Mouse (Mus musculus) stomach, postnatal 0 days (tissue): ENCODE measurements around the gene Pcsk5. TPM values are rescaled to one million over a fixed set of nuclear protein-coding genes. Genes with fewer than 3 reads are reported as not detected.

ENCODE experiments used
- ATAC-seq: fragments of 200-750 bp; cut with Nextera tagmentation; 2 replicates; pipeline ENCODE4 v1.8.0; 2017; ENCODE audit not compliant: low FRiP score, low TSS enrichment
- DNase-seq: peaks from one replicate; pipeline ENCODE4 v3.0.0-alpha.2; 2016; ENCODE audit warnings: low spot score
- H3K27ac ChIP-seq: fragments of 300-500 bp; sonication (generic); replicated peaks from 2 replicates; pipeline ENCODE4 v1.5.1; 2014; ENCODE audit warnings: mild to moderate bottlenecking, control low read depth
- H3K27me3 ChIP-seq: fragments of 300-500 bp; sonication (generic); 2 replicates; pipeline ENCODE4 v1.6.1; 2014; ENCODE audit warnings: low read length; ENCODE audit not compliant: control insufficient read depth, insufficient read depth
- H3K36me3 ChIP-seq: fragments of 300-500 bp; sonication (generic); 2 replicates; pipeline ENCODE4 v1.6.1; 2014; ENCODE audit warnings: low read length, mixed read lengths; ENCODE audit not compliant: control insufficient read depth, insufficient read depth
- H3K4me1 ChIP-seq: fragments of 300-500 bp; sonication (generic); replicated peaks from 2 replicates; pipeline ENCODE4 v1.6.1; 2014; ENCODE audit warnings: antibody characterized with exemption; ENCODE audit not compliant: control insufficient read depth, insufficient read depth
- H3K4me2 ChIP-seq: fragments of 300-500 bp; sonication (generic); replicated peaks from 2 replicates; pipeline ENCODE4 v1.6.1; 2014; ENCODE audit warnings: low read depth, mild to moderate bottlenecking, control low read depth, moderate library complexity
- H3K4me3 ChIP-seq: fragments of 300-500 bp; sonication (generic); 2 replicates; pipeline ENCODE4 v1.5.1; 2014; ENCODE audit warnings: low read depth, low read length, control low read depth
- H3K9ac ChIP-seq: fragments of 300-500 bp; sonication (generic); 2 replicates; pipeline ENCODE4 v1.6.1; 2014; ENCODE audit warnings: mild to moderate bottlenecking, low read length, control low read depth, mixed read lengths
- H3K9me3 ChIP-seq: fragments of 300-500 bp; sonication (generic); 2 replicates; pipeline ENCODE4 v1.6.1; 2016; ENCODE audit warnings: low read length; ENCODE audit not compliant: control insufficient read depth
- CTCF ChIP-seq: IDR thresholded peaks from 2 replicates; pipeline ENCODE4 v1.5.1; 2016; ENCODE audit warnings: antibody characterized with exemption, low read depth, mild to moderate bottlenecking, moderate library complexity
- EP300 ChIP-seq: optimal IDR thresholded peaks from 2 replicates; pipeline ENCODE3; 2016; ENCODE audit warnings: antibody characterized with exemption
- WGBS: fragments of 180-500 bp; shearing (Covaris S2); extraction: QIAGEN DNeasy Blood & Tissue Kit; methylation state at CpG from one replicate; pipeline ENCODE4 v1.1.7; 2014; 5-methylcytosine and 5-hydroxymethylcytosine counted together
- polyA plus RNA-seq: library from polyadenylated mRNA; unstranded; fragments of >200 nt; fragmentation: Nextera tagmentation; extraction: Ambion mirVana; gene quantifications from 2 replicates; pipeline ENCODE4 v1.2.1, GENCODE M21; 2015

The Pcsk5 gene
- 4.2 and 4.3 TPM in 2 replicates for polyA plus RNA-seq

DNA sequence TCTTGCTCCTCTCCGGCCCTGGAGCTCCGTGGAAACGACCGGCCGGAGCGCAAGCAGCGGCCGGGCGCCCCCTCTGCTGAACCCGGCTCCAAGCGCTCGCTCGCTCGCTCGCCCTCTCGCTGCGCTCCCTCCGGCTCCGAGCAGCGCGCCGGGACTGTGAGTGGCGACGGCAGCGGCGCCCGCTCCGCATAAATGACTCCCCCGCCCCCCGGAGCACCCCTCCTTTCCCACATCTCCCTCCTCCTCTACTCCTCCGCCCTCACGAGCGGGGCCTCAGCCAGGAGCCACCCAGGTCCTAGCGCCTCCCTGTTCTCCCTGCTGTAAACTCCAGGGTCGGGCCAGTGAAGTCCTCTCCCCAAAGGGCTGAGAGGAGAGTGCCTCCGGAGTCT, at the start of gene Pcsk5:
Pcsk5 (minus strand) TSS at position 162 of the 389 bp plus-strand sequence.
- Histone ChIP-seq H3K9ac (peak within 1 kb of the TSS; percentile 63), H3K27ac (peak within 1 kb of the TSS; percentile 24), H3K4me2 (peak within 1 kb of the TSS; percentile 92), H3K27me3 (no peaks in the 10 kb centered on the region), H3K9me3 (no peaks in the 10 kb centered on the region), H3K4me3 (peak within 1 kb of the TSS; percentile 53), H3K4me1 (no peaks in the 10 kb centered on the region), H3K36me3 (no peaks in the 10 kb centered on the region)
- no peak; the same call in 1 of the 2 replicates for TF ChIP-seq CTCF
- no peak for TF ChIP-seq EP300
- ATAC-seq (peak; percentile 87), DNase-seq (peak; percentile 81)
- 0% methylated on average over 27 of the region's 36 CpGs for WGBS

DNA sequence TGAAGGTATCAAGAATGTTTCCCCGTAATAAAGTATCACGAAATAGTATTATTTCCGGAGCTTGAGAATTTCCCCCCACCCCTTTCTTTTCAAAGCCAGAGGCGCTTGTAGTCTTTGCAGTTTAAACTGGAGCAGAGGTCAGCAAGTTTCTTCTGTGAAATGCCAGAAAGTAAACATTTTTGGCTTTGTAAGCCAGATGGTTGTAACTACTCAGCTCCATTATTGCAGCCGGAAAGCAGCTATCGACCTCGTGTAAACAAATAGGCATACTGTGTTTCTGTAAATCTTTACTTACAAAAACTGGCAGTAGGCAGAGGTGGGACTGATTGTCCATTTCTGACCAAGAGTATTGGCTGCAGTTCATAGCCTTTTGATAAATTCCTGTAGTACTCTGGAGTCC, 38.4 kb upstream of the Pcsk5 start:
- no peak overlapping the region for H3K4me3 ChIP-seq
- no peak for DNase-seq
- H3K4me1 ChIP-seq, result no peaks in the 10 kb centered on the region
- no peak overlapping the region for H3K27ac ChIP-seq
- no peak for ATAC-seq
- no peaks in the 10 kb centered on the region for H3K36me3 ChIP-seq
- no peaks in the 10 kb centered on the region for H3K27me3 ChIP-seq
- TF ChIP-seq EP300 (no peak), CTCF (no peak)
- H3K9me3 ChIP-seq, result no peaks in the 10 kb centered on the region
- WGBS, result 14% methylated on average over 7 of the region's 7 CpGs
- no peak overlapping the region for H3K9ac ChIP-seq
- H3K4me2 ChIP-seq, result no peak overlapping the region

DNA sequence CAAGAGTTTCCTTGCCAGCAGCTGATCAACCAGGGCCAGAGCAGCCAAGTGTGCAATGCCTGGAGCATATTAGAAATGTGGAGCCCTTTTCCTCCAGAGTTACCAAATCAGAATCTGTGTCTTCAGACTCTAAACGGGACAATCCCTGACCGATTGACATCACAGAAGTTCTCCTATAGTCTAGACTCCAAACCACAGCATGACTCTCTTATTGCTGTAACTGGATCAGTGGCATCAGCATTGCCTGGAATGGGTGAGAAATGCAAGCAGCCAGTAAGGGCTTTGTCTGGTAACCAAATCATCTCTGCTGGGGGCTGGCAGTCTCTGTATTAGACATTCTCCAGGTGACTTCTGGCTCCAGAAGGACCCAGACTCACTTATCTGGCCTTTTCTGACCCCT, 37.0 kb upstream of the Pcsk5 start:
- ATAC-seq (no peak), DNase-seq (no peak)
- no peaks in the 10 kb centered on the region for H3K27me3 ChIP-seq
- no peak overlapping the region for H3K4me2 ChIP-seq
- no peak overlapping the region for H3K4me3 ChIP-seq
- TF ChIP-seq CTCF, result no peak
- no peak for TF ChIP-seq EP300
- WGBS, result 75% methylated on average over 2 of the region's 2 CpGs
- no peaks in the 10 kb centered on the region for H3K36me3 ChIP-seq
- H3K9me3 ChIP-seq, result no peaks in the 10 kb centered on the region
- H3K27ac ChIP-seq, result no peak overlapping the region
- no peaks in the 10 kb centered on the region for H3K4me1 ChIP-seq
- H3K9ac ChIP-seq, result no peak overlapping the region

DNA sequence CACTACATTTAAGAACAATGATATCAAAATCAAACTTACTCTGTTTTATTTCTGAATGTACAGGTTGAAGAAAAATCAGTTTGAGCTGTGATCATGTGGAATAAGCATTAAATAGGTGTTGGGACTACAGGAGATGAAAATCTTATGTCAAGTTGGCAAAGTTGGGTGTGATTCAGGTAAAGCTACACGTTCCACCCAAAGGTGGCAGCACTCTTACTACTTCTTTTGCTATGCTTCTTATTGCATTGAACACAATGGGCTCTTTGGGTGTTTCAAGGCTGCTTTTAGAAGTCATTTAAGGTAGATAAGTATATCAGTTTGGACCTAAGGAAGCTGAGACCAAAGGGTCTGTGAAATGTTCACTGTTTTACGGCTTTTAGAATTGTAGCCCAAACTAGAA, 36.3 kb upstream of the Pcsk5 start:
- Histone ChIP-seq H3K4me3 (no peak overlapping the region), H3K36me3 (no peaks in the 10 kb centered on the region), H3K27me3 (no peaks in the 10 kb centered on the region), H3K4me1 (no peaks in the 10 kb centered on the region), H3K4me2 (no peak overlapping the region), H3K9ac (no peak overlapping the region), H3K9me3 (no peaks in the 10 kb centered on the region), H3K27ac (no peak overlapping the region)
- WGBS, result 56% methylated on average over 2 of the region's 2 CpGs
- DNase-seq, result peak; percentile 18
- TF ChIP-seq CTCF (peak; percentile 63), EP300 (no peak)
- no peak for ATAC-seq

DNA sequence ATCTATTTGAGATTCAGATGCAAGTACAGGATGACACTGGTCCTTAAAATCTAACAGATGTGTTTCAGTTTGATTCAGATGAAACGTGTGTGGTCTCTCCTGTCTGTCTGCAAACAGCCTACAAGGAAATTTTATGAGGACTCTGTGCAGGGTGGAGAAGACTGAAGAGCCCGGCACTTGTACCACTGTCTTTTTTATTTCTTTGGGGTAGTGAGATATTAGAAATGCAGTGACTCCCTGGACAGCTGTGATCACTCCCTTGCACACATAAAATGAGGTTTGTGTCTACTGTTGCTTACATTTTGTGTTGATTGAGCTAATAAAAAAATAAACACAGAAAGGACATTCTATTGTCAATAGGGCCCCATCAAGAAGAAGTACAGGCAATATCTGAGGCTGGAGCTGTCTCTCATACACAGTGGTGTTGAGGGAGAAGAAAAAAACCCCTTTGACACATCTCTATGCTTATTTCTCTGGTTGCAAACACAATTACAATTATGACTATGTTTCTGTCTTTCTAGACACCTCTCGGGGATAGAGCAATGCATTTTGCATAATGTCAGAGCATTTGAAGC, 29.0 kb upstream of the Pcsk5 start:
- Histone ChIP-seq H3K4me1 (no peaks in the 10 kb centered on the region), H3K36me3 (no peaks in the 10 kb centered on the region), H3K4me2 (no peak overlapping the region), H3K4me3 (no peak overlapping the region), H3K9me3 (no peaks in the 10 kb centered on the region), H3K27ac (no peak overlapping the region), H3K9ac (no peak overlapping the region), H3K27me3 (no peaks in the 10 kb centered on the region)
- ATAC-seq (no peak), DNase-seq (no peak)
- WGBS, result 76% methylated on average over 3 of the region's 3 CpGs
- no peak for TF ChIP-seq CTCF
- TF ChIP-seq EP300, result no peak

DNA sequence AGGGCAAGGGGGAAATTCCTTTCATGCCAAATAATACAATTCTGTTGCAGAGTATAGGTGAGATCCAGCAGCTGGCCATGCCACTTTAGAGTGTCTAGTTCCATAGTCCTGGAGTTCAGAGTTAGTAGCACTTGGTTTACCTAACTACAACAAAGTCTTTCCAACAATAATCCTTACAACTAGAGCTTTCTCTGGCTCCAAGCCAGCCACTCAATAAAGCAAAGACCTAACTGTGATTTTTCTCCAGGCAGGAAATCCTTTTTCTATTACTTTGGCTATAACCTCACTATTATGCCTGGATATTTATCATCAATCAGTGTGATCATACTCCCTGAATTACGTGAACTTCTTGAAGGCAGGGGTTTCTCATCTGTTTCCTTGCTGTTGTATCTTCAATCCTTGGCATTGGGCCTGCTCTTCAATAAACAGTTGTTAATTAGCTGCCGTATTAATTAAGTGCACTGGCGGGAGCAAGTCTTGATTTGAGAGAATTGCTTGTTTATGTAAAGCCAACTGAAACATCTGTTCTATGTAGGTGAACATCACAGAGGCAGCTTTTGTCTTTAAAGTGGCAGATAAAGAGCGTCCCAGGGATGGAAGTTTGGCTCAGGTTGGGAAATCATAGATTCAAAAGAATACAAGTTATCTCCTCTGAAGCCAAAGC, 23.1 kb upstream of the Pcsk5 start:
- no peaks in the 10 kb centered on the region for H3K9me3 ChIP-seq
- H3K4me1 ChIP-seq, result no peaks in the 10 kb centered on the region
- TF ChIP-seq CTCF, result no peak
- TF ChIP-seq EP300, result no peak
- no peaks in the 10 kb centered on the region for H3K27me3 ChIP-seq
- H3K27ac ChIP-seq, result no peak overlapping the region
- ATAC-seq (no peak), DNase-seq (no peak)
- no peak overlapping the region for H3K4me3 ChIP-seq
- no peaks in the 10 kb centered on the region for H3K36me3 ChIP-seq
- H3K4me2 ChIP-seq, result no peak overlapping the region
- H3K9ac ChIP-seq, result no peak overlapping the region
- 32% methylated on average over 4 of the region's 4 CpGs for WGBS
